Mouse (Mus musculus): ENCODE results near the gene Klc4.
A peak's percentile ranks its signal among the peaks of the same experiment; 100 is the strongest.

The Klc4 gene

GRCm38 (mm10) chr17:46588913-46589312, 56.9 kb downstream of the Klc4 start:
- no peak for DNase-seq (ENCODE audit: low read depth)

GRCm38 (mm10) chr17:46588173-46588572, 57.6 kb downstream of the Klc4 start:
- DNase-seq (ENCODE audit: low read depth) = peak; percentile 53

GRCm38 (mm10) chr17:46586327-46586726, 59.5 kb downstream of the Klc4 start:
- DNase-seq (ENCODE audit: low read depth) = no peak
